Mouse (Mus musculus) kidney, postnatal 36 days (tissue): ENCODE measurements around the gene Qprt.

Source experiments
- DNase-seq, 2 experiments: peaks; one replicate each; pipeline ENCODE4 v3.0.0; 2021 to 2022; ENCODE audit warnings: mixed read lengths in 2 of 2

Qprt gene

DNA sequence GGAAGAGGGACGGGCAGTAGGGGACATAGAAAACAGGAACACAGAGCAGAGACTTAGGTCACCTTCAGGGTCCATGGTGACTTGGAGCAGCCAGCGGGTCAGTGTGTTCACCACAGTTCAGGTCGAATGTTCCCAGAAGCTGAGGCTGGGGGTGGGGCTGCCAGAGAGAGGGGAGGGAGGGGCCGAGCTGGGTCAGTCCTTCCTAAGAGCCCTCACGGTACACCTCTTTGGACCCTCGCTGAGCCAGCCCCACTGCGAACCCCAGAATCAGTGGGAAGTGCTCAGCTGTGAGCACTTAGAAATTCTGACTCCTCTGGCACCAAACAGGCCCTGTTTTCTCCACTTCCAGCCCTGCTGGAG, at the start of gene Qprt:
Gene Qprt (minus strand): TSS at position 316 of the 360 bp plus-strand sequence.
- peak; percentile 68 to 81 for DNase-seq

DNA sequence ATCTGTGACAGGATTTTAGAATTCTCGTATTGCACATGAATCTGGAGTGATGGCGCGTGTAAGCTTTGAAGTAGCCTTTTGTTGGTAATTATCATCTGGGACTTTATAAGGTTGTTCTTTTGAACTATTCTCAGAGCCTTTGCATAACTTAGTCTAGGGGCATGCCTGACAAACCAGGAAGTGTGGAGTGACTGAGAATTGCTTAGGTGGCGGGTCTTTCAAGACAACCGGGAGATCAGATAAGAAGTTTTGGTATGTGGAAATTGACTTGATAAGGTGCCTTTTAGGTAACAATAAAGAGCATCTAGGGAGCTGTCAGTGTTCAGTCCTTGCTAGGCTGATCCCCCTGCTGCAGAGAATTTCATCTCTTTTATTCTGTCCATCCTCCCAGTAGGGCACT, 44.5 kb upstream of the Qprt start:
- DNase-seq = no peak

DNA sequence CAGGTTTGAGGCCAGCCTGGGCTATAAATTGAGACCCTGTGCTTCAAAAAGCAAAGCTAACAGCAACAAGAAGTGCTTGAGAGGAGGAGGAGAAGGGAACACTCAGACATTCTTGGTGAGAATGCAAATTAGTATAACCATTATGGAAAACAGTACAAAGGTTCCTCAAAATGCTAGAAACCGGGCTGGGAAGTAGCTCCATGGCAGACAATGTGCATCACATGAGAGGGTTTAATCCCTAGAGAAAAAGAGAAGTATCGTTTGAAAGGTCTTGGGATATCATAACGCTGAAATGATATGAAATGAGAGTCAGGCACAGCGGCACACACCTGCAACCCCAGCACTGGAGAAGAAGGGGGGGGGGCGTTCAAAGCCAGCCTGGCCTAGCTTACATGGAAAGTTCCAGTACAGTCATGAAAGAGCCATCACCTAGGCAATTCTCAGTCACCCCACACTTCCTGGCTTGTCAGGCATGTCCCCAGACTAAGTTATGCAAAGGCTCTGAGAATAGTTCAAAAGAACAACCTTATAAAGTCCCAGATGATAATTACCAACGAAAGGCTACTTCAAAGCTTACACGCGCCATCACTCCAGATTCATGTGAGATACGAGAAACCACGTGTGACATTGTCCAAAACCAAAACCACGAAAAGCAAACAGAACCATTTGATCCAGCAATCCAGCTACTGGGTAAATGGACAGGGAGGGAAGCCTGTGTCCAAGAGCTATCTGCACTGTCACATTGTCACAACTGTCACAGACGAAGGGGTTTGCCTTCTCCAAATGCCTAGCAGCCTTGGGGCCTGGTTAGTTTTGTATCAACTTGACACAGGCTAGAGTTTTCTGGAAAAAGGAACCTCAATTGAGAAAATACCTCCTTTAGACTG, 43.8 kb upstream of the Qprt start:
- DNase-seq = no peak

DNA sequence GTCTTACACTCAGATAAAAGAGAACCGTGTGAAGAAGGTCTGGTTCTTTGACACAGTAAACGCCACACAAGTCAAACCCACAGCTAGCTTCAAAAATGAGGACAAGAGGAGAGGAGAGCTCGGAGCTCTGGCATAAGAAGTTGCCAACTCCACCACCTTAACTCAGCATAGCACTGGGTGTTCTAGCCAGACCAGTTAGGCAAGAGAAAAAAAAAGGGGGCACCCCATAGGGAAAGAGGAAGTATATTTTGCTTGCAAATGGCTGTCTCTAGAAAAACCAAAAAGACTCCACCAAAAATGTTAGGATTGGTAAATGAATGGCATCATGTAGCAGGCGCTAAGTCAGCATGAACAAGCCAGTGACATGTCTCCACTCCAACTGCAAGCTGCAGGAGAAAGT, 42.0 kb upstream of the Qprt start:
- DNase-seq = no peak

DNA sequence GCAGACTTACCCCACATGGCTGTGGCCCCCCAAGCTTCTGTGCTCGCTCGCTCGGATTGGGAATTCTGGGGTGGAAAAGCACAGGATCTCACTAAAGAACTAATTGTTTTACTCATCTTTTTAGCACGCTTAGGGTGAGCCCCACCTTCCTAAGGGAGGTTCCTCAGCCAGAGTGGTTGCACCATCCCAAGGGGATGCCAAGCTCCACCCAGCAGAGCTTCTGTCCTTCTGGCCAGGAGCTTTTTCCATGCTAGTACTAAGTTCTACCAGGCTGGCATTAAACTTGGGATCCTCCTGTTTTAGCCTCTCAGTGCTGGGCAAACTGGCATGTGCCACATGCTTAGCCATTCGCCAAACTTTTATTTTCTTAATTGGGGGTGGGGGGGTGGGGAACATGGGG, 40.5 kb upstream of the Qprt start:
- DNase-seq = no peak

DNA sequence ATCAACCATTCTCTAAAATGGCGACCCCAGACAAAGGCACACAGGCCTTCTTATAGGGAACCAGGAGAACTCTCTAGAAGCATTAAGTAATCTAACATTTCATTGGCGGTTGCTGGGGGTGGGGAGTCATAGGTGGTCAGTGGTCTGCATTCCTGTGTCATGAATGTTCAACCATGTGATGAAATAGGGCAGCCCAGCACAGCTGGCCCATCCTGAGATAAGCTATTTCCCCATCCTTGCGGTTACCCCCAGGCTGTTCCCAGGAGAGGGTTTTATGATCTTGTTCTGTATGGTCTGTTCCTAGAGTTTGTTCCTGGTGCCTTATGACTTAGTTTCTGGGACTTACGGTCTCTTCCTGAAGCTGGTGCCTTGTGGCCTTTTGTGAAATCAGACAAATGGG, 35.5 kb upstream of the Qprt start:
- DNase-seq = no peak

DNA sequence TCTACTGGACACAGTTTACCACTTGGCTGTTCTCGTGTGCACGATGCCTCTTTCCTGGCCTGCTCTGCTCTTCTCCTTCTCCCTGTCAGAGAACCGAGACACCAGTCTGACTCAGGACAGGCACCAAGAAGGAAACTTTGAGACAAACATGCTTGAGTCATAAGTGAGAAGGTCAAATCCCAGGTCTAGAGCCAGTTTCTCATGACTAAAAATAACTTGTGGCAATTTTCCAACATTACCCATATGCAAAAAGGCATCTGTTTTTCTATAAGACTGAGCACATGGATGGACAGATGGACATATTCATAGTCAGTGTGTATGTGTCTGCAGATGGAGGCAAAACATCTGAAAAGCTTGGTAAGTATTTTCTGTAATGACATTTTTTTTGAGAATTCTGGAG, 31.5 kb upstream of the Qprt start:
- no peak for DNase-seq

DNA sequence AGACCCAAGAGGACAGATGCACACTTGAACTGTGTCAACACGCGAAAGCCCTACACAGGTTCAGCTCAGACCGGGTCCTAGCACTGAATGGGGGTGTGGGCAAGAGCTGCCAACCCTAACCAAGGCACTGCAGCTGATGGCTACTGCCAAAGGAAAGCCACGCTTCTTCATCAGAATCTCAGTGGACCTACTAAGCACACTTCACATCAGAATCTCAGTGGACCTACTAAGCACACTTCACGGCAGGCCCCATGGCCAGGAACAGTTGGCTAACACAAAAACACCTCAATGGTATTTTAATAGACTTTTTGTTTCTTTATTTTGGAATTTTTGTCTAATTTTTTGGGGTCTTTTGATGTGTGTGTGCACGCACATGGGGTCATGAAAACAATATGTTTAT, 30.4 kb upstream of the Qprt start:
- DNase-seq = no peak

DNA sequence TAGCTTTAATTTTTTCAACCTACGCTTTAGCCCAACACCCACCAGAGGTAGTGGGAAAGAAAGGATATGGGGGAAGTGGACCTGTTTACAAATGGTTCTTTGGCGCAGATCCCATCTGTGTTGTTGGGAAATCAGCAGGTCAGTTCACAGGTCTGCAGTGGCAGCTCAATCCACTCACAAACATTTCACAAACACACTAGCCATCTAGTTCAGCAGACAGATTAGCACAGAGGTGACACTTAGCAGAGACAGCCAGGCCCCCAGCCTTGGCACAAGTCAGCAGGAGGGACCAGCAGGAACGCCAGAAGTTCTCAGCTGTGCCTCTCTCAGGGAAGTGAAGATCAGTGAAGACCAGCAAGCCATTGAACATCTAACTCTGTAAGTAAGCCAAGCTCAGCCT, 25.9 kb upstream of the Qprt start:
- DNase-seq = no peak

DNA sequence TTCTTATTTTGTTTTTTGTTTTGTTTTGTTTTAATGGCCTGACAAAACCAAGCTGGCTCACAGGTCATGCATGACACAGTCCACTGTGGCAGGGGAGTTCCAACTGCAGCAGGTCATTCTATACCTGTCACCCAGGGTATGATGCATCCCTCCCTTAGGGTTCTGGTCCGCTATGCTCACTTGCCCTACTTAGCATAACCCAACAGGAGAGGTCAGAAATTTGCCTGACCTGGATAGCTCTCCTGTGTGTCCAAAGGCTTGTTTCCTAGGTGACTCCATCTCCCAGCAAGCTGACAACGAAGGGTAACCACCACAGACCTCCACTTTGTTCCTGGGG, 24.2 kb upstream of the Qprt start:
- DNase-seq = no peak

DNA sequence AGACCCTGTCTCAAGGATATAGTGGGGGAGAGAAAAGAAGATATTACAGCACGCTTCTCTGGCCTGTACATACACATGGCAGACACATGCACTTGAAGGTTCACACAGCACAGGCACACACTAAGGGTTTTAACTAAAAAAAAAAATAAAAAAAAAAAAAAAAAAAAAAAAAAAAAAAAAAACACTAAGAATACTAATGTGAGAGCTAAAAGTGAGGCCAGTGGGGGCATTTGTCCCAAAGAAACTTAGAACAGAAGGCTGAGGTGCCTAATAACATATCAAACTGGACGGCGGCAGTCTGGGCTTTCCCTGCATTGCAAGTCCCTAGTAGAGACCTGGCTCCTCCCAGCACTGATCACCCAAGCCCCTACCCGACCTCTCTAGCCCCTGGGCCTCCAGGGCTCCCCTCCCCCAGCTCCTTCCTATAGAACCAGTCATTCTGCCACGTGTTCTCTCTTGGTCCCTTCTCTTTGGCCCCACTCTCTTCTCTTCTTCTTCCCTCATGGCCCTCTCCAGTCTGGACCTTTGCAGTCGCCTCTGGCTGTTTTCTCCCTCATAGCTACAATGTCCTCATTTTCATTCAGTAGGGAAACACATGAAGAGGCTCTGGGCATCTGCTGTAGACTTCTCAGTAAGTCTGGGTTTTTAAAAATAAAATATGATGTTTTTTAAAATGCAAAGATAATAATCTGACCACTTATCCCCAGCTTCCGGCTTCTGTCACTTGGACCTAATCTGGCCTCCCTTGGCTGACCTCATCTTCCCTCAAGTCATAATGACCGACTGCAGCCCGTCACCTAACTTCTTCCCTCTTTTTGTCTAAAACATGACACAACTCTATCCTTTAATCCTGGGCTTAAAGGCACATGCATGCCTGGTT, 23.6 kb upstream of the Qprt start:
- DNase-seq = no peak

DNA sequence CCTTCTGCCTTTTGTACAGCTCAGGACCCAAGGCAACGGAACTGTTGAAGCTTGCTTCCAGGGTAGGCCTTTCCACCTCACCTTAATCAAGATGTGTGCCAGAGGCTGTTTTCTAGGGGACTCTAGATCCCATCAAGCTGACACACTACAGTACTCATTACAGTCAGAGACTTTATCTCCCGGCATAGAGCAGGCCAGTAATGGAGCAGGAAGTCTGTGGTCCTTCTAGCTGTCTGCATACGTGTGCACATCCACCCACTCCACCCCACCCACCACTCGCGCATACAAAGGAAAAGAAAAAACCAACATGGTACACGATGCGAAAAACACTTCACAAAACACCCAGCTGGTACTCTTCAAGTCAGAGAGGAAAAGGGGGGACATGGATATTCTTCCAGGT, 22.4 kb upstream of the Qprt start:
- no peak for DNase-seq

DNA sequence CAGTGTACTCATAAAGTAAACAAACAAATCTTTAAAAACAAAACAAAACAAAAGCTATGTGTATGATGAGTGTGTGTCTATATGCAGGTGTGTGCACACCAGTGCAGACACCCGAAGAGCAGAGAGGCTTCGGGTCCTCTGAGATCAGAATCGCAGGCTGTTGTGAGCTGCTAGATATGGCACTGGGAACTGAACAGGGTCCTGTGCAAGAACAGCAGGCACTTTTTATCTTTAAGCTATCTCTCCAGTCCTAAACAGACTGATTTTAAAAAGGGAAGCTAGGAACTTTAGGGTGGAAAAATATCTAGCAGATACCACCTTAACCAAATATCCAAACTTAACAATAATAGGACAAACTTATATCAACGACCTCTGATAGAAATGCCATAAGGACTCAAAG, 20.6 kb upstream of the Qprt start:
- no peak for DNase-seq

DNA sequence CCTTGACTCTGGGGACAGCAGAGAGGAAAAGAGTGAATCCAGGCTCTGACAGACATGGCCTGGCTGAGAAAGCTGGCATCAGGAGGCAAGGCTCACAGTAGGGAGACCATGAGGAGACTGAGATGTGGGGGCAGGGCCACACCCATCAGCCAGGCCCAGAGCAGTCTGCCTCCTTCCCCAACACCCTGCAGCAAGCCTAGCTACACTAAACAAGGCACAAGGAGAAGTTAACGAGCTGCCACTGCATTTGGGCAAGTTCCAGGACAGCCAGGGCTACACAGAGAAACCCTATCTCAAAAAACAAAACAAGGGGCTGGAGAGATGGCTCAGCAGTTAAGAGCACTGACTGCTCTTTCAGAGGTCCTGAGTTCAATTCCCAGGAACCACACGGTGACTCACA, 20.2 kb upstream of the Qprt start:
- DNase-seq = no peak

DNA sequence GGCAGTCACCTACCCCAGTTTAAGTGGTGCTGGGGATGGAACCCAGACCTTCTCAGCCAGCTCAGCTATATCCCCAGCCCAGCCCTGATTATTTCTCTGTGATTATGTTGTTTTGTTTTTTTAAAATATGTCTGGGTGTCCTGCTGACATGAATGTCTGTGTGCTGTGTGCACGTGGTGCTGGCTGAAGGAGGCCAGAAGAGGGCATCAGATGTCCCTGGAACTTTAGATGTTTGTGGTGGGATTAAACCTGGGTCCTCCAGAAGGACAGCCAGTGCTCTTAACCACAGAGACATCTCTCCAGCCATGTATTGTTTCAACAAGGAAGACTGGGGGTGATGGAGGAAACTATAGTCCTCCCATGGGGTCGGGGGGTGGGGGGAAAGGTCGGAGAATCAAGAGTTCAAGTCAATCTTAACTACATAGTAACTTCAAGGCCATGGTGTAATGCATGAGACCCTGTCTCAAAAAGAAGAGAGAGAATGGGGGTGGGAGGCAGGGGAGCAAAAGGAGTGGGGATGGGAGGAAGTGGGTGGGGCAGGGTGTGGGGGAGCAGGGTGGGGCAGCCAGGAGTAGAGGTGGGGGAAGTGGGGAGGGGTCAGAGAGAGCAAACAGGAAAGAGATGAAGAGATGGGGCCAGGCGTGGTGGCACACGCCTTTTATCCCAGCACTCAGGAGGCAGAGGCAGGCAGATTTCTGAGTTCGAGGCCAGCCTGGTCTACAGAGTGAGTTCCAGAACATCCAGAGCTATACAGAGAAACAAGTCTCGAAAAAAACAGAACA, 18.8 kb upstream of the Qprt start:
- no peak for DNase-seq

DNA sequence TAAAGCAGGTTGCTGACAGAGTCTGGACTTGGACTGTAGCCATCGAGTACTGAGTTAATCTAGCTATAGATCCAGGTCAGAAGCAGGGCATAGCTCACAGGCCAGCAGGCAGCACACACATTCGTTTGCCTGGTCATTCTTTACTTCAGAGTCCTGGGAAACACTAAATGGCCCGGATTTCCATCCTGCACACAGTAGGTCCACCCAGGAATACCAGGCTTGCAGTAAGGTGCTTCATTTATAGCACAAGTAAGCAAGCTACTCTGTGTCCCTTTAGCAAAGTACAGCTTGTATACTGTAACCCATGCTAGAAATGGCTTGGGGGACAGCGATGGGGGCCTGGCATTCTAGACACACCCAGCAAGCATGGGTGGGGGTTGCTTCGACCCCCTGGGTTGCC, 17.5 kb upstream of the Qprt start:
- DNase-seq = no peak

DNA sequence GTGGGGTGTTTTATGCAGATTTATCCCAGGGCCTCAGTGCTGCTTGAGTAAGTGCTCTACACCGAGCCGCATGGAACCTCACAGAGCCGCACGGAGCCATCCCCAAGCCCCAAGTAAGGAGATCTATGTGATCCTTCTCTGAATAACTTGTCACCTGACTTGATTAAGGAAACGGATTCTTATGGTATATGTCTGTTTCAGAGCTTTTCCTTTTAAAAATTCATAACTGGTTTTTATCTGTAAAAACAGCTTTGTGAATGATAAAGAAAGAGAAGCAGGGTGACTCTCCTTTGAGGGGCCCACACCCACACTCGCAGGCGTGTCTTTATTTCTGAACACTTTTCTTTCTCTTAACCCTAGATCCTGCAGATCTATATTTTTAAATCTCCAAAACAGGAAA, 17.1 kb upstream of the Qprt start:
- DNase-seq = no peak

DNA sequence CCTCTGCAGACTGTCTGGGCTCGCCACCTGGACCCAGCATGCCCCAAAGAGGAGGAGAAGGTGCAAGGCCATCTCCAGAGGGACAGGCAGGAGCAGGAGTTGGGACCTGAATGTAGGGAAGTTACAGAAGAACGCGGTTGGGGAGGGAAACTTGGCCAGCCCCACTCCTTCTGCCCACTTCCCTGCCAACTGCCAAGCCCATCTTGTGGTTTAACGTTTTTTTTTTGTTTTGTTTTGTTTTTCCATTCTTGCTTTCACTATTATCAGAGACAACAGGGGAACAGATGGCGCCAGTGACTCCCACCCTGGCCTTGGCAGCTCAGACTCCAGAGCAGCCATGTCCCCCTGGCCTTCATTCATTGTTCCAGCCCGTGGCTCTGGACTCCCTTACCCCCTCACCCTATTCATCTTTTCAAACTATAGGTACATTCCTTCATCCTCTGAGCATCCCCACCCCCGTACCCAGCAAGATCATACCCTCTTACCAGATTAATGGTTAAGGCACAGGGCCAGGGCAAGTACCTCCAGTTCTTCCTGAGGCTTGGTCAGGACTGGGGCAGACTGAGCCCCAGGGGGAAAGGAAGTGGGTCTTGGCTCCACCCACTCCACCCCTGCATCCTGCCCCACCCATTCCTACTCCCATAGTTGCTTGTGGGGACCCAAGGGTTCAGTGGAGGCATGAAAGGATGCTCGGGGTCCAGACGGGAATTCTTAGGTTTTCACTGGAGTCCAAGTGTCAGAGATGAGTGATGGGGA, 15.4 kb upstream of the Qprt start, which contains the start of gene Spn:
Gene Spn (minus strand): TSS at position 562 of the 756 bp plus-strand sequence.
- no peak for DNase-seq

DNA sequence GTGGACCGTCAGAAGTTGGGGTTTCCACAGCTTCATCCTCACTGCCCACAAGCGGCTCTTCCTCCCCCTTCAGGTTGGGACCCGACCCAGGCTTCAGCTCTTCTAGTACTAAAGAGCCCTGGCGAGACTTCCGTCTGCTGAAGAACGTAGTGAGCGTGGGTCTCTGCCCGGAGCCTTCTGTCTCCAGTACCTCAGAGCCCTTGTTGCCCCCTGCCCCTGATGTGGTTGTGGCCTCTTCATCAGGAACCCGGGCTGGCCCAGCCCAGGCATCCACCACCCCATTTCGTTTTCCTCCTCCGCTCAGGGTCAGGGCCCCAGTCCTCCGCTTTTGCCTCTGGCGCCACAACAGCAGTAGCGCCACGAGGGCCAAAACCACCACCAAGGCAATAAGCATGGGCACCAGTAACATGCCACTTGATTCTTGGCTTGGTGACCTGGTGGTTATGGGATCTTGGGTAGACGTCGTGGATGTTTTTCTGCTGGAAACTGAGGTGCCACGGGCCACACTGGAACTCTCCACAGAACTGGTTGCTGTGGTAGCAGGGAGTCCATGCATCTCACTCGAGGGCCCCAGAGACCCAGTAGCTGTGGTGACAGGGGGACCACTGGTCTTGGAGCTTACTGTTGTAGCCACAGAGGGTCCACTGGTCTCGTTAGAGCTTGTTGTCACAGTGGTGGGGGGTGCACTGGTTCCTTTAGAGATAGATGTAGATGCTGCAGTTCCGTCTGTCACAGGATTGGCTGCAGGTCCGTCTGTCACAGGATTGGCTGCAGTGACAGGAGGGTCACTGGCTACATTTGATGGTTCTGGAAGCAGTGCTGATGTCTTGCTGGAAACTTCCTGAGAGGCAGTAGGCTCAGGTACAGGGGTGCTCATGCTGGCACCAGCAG, 14.4 kb upstream of the Qprt start:
- DNase-seq = no peak

DNA sequence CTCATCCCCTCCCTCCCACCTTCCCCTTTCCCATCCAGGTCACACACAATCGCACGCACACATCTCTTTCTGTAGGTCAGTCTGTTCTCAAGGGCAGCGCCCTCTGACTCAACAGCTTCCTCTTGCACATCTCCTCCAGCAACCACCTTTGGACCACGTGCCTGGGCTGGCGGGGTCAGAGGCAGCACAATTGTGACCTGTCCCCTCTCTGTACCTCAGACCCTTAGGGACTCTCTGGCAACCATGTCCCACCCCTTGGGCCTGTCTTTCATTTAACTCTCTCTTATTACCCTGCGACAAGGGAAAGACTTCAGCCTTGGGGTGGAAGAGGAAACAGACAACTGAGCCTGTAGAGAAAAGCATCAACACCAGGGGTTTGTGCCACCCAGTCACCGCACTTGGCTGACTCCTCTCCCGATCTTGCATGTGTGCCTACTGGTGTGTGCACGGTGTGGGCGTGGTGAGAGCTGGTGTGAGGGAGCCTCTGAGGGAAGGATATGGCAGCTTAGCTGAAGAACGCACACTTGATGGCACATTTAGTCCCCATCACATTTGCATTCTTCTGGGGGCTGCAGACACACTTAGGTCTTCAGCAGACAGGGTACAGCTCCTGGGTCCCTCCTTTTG, 12.9 kb upstream of the Qprt start:
- DNase-seq = no peak

DNA sequence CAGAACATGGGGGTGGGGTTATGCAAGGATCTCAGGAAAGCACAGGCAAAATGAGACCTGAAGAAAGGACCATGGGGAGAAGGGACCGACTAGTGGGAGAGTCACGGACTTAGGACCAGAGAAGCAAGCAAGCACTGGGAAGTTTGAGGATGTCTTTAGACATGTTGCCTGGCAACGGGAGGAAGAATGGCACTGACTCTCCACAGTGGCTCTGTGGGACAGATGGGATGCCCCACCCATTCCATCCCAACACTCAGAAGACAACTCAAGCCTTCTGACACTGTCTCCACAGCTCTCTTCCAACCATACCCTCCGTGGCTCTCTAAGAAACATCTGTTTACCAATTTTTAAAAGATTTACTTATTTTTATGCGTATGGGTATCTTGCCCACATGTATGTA, 11.1 kb upstream of the Qprt start:
- no peak for DNase-seq
